Mouse (Mus musculus): ENCODE measurements around the gene Nedd9. TPM values are rescaled to one million over a fixed set of nuclear protein-coding genes. Genes with fewer than 3 reads are reported as not detected.
"Not testable (repeated sequence)": the region's sequence is repeated elsewhere in the genome, so short reads cannot be mapped to it uniquely, and the experiment has no call there.

The Nedd9 gene
- polyA plus RNA-seq, 1 experiment from 2014 or later = 19.0 TPM

DNA sequence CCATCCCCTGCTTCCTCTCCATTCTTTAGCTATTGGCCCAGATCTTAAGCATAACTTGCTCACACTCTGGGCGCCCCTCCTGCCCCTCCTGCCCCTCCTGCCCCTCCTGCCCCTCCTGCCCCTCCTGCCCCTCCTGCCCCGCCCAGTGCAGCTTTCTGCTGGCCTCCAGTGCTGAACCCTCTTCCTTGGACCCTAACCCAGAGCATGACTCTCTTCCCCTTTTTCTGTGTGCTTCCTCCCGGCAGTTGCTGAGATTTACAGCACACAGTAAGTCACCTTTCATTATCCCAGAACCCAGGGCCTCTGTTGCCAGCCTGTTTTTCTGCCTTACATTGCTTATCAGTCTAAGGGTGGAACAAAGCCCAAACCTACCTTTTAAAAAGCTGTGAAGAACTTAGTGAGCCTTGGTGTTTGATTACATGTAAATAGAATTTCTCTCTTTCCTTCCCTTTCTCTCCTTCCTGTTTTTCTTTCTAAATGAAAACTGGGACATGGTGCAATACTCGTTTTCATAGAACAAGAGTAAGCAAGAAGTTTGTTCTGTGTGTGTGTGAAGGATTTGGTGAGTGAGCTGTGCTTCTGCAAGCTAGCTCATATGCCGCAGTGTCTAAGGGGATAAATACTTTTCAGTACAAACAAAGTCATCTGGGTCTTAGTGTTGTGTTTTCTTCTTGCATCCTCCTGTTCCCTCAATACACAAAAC is 223.7 kb downstream of the Nedd9 start:
- WGBS = 71% methylated on average over 5 of the region's 5 CpGs

DNA sequence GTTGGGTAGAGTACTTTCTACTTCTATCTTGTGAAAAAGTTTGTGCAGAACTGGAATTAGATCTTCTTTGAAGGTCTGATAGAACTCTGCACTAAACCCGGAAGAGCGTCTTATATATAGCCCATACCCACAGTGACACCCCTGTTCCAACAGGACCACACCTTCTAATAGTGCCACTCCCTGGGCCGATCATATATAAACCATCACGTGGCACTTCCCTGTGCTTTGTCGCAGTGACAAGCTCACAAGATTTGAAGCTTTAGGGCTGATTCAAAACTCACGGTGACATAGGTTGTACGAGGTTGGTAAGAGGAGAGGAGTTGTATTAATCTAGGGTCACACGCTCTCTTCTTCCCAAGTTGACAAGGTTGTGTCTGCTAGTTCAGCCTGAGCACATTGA is 225.5 kb downstream of the Nedd9 start:
- WGBS = 87% methylated on average over 8 of the region's 8 CpGs
- ATAC-seq (ENCODE audit: insufficient number of reproducible peaks, low FRiP score); H3K9ac ChIP-seq: not testable (repeated sequence)

More for the DNA sequence above, 223.7 kb downstream of the Nedd9 start:
- Histone ChIP-seq H3K4me2 (no peak overlapping the region), H3K4me1 (replicated peaks) (peaks cover 9% of the 10 kb centered on the region), H3K27ac (ENCODE audit: poor library complexity, severe bottlenecking) (no peak overlapping the region), H3K27me3 (replicated peaks) (no peaks in the 10 kb centered on the region), H3K4me3 (no peak overlapping the region), H3K9ac (no peak overlapping the region), H3K9me3 (replicated peaks) (no peaks in the 10 kb centered on the region; the same call in 1 of the 2 replicates), H3K36me3 (no peaks in the 10 kb centered on the region)
- ATAC-seq (ENCODE audit: insufficient number of reproducible peaks, low FRiP score) = no peak

More for the DNA sequence above, 225.5 kb downstream of the Nedd9 start:
- H3K9me3 ChIP-seq (replicated peaks); H3K4me2 ChIP-seq; H3K4me3 ChIP-seq; H3K36me3 ChIP-seq; H3K27ac ChIP-seq (ENCODE audit: poor library complexity, severe bottlenecking); H3K27me3 ChIP-seq (replicated peaks): not testable (repeated sequence)
- peaks cover 10% of the 10 kb centered on the region; the same call in 1 of the 2 replicates for H3K4me1 ChIP-seq (replicated peaks)

Other genes starting within 250 kb of the Nedd9 start
- gene Smim13, start 237.5 kb downstream of the Nedd9 start, polyA plus RNA-seq (2016; fragmentation: Nextera tagmentation; extraction: Ambion mirVana) = 13.6 and 14.5 TPM in 2 replicates
- not detected in 2 replicates for gene Gm17364, start 213.4 kb downstream of the Nedd9 start, polyA plus RNA-seq (2016; fragmentation: Nextera tagmentation; extraction: Ambion mirVana)
- 17.8 and 18.2 TPM in 2 replicates for gene Tmem170b, start 118.5 kb upstream of the Nedd9 start, polyA plus RNA-seq (2016; fragmentation: Nextera tagmentation; extraction: Ambion mirVana)

Data from heart, embryonic 12.5 days (tissue).